Mouse (Mus musculus) spleen, adult 2 months (tissue): ENCODE data around the gene Atp8a2.

Source experiments
- CTCF ChIP-seq: fragments of 200-500 bp; IDR thresholded peaks from 2 replicates; pipeline ENCODE4 v1.5.1; 2011; ENCODE audit warnings: mild to moderate bottlenecking, inconsistent platforms; ENCODE audit not compliant: insufficient read depth, insufficient read length, insufficient replicate concordance; ENCODE audit errors: extremely low read depth
- POLR2A ChIP-seq: fragments of 200-500 bp; IDR thresholded peaks from 2 replicates; pipeline ENCODE4 v1.6.1; 2011; ENCODE audit warnings: low read depth, low read length, inconsistent platforms

DNA sequence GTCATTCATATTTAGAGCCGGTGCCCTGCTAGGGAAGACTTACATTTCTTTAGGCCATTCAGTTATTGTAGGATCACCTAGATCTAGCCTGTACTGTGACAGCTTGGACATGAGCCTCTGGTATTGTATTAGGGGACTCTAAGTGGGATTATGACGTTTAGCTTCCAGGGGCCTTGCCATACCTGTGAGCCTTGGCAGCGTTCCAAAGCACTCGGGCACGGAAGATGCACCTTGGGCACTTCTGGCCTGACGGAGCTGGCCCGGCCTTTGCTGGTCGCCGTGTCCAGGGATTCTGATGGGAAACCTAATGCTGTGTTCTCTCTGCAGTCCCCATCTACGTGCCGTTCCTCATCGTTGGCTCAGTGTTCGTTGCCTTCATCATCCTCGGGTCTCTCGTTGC is 567.7 kb downstream of the Atp8a2 start:
- TF ChIP-seq CTCF, result no peak
- TF ChIP-seq POLR2A, result no peak
